Mouse (Mus musculus) heart, embryonic 11.5 days (tissue): ENCODE results near the gene Atp8a1. TPM values are rescaled to one million over a fixed set of nuclear protein-coding genes. Genes with fewer than 3 reads are reported as not detected.

ENCODE experiments used
- ATAC-seq: fragments of 200-750 bp; cut with Nextera tagmentation; replicated peaks from 2 replicates; pipeline ENCODE4 v1.8.0; 2017; ENCODE audit warnings: moderate library complexity; ENCODE audit not compliant: insufficient number of reproducible peaks, low FRiP score, low TSS enrichment
- H3K27ac ChIP-seq: fragments of 300-500 bp; sonication (generic); 2 replicates; pipeline ENCODE4 v1.5.1; 2014; ENCODE audit warnings: mild to moderate bottlenecking, low read depth, low read length
- H3K27me3 ChIP-seq: fragments of 300-500 bp; sonication (generic); 2 replicates; pipeline ENCODE4 v1.6.1; 2014; ENCODE audit warnings: mild to moderate bottlenecking, low read length, mixed read lengths; ENCODE audit not compliant: control insufficient read depth, insufficient read depth
- H3K36me3 ChIP-seq: fragments of 300-500 bp; sonication (generic); 2 replicates; pipeline ENCODE4 v1.6.1; 2014; ENCODE audit warnings: mild to moderate bottlenecking, low read length, moderate library complexity, mixed read lengths; ENCODE audit not compliant: control insufficient read depth, insufficient read depth
- H3K4me1 ChIP-seq: fragments of 300-500 bp; sonication (generic); 2 replicates; pipeline ENCODE4 v1.6.1; 2014; ENCODE audit warnings: low read length; ENCODE audit not compliant: control insufficient read depth, insufficient read depth
- H3K4me2 ChIP-seq: fragments of 300-500 bp; sonication (generic); 2 replicates; pipeline ENCODE4 v1.6.1; 2014; ENCODE audit warnings: mild to moderate bottlenecking, moderate library complexity
- H3K4me3 ChIP-seq: fragments of 300-500 bp; sonication (generic); 2 replicates; pipeline ENCODE4 v1.5.1; 2014; ENCODE audit warnings: low read depth, low read length
- H3K9ac ChIP-seq: fragments of 300-500 bp; sonication (generic); 2 replicates; pipeline ENCODE4 v1.6.1; 2014; ENCODE audit warnings: mild to moderate bottlenecking, low read depth, low read length, moderate library complexity
- H3K9me3 ChIP-seq: fragments of 300-500 bp; sonication (generic); replicated peaks from 2 replicates; pipeline ENCODE4 v1.6.1; 2016; ENCODE audit warnings: low read length; ENCODE audit not compliant: control insufficient read depth
- WGBS: fragments of 180-500 bp; shearing (Covaris S2); extraction: QIAGEN DNeasy Blood & Tissue Kit; methylation state at CpG from one replicate; pipeline ENCODE4 v1.1.7; 2014; ENCODE audit not compliant: insufficient replicate concordance; 5-methylcytosine and 5-hydroxymethylcytosine counted together
- polyA plus RNA-seq: library from polyadenylated mRNA; unstranded; fragments of >200 nt; fragmentation: Nextera tagmentation; extraction: Ambion mirVana; gene quantifications from 2 replicates; pipeline ENCODE4 v1.2.1, GENCODE M21; 2014

Atp8a1 gene
- polyA plus RNA-seq, 1 experiment from 2014 or later, result 25.1 TPM

GRCm38 (mm10) chr5:67764798-67765197 is 82.4 kb downstream of the Atp8a1 start:
- 93% methylated on average over 3 of the region's 3 CpGs for WGBS
- no peak overlapping the region for H3K27ac ChIP-seq

GRCm38 (mm10) chr5:67758126-67758525 is 89.1 kb downstream of the Atp8a1 start:
- H3K27ac ChIP-seq, result no peak overlapping the region
- no peaks in the 10 kb centered on the region for H3K36me3 ChIP-seq
- 0 out of 2 replicates have a peak, but pooled peaks cover 2% of the 10 kb centered on the region for H3K4me1 ChIP-seq
- 85% methylated on average over 6 of the region's 6 CpGs for WGBS
- no peaks in the 10 kb centered on the region for H3K27me3 ChIP-seq
- ATAC-seq, result no peak
- H3K4me2 ChIP-seq, result no peak overlapping the region
- H3K4me3 ChIP-seq, result no peak overlapping the region
- H3K9me3 ChIP-seq, result no peaks in the 10 kb centered on the region
- H3K9ac ChIP-seq, result no peak overlapping the region

More at GRCm38 (mm10) chr5:67764798-67765197, 82.4 kb downstream of the Atp8a1 start:
- H3K4me1 ChIP-seq, result 0 out of 2 replicates have a peak, but pooled peaks cover 2% of the 10 kb centered on the region
- no peaks in the 10 kb centered on the region for H3K36me3 ChIP-seq
- H3K4me2 ChIP-seq, result no peak overlapping the region
- H3K9ac ChIP-seq, result no peak overlapping the region
- H3K4me3 ChIP-seq, result no peak overlapping the region
- no peaks in the 10 kb centered on the region for H3K9me3 ChIP-seq
- no peaks in the 10 kb centered on the region for H3K27me3 ChIP-seq
- no peak for ATAC-seq

DNA sequence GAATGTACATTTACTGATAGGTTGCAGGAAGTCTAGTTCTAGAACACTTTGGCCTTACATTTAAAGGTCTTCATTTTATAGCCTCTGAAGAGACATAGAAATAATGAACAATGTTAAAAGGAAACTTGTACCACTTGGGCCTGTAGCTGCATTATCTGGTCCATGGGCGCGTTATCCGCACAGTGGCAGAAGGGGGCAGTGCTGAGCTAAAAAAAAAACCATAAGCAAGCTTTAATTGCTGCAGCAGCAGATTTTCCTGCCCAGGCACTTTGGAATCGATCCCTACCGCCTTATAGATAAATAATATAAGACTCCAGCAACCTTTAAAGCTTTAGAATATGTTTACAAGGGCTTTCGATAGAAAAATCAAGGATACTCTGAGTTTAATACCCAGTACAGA is 91.1 kb downstream of the Atp8a1 start:
- no peak for ATAC-seq
- Histone ChIP-seq H3K4me1 (0 out of 2 replicates have a peak, but pooled peaks cover 2% of the 10 kb centered on the region), H3K9ac (no peak overlapping the region), H3K36me3 (no peaks in the 10 kb centered on the region), H3K9me3 (no peaks in the 10 kb centered on the region), H3K27me3 (no peaks in the 10 kb centered on the region), H3K27ac (no peak overlapping the region), H3K4me3 (no peak overlapping the region), H3K4me2 (no peak overlapping the region)
- 21% methylated on average over 6 of the region's 6 CpGs for WGBS

DNA sequence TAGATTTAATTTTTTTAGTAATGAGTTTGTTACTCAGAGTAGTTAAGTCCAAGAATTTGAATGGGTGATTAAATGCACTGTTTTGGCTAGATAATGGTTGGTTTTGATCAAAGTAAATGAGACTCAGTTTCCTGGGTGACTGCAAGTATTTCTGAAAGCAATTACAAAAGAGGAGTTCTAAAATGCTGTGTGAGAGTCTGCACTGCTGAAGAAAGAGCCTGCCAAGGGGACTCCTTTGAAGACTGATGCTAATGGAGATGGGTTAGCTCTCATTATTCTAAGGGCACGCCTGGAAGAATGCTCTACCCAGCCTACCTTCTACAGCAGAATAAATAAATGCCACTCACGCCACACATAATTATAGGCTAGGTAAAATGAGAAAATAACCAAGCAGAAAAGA is 94.2 kb downstream of the Atp8a1 start:
- H3K27ac ChIP-seq, result no peak overlapping the region
- no peak overlapping the region for H3K9ac ChIP-seq
- no peaks in the 10 kb centered on the region for H3K4me1 ChIP-seq
- no peak overlapping the region for H3K4me2 ChIP-seq
- H3K27me3 ChIP-seq, result no peaks in the 10 kb centered on the region
- no peak overlapping the region for H3K4me3 ChIP-seq
- no peaks in the 10 kb centered on the region for H3K9me3 ChIP-seq
- peaks cover under 1% of the 10 kb centered on the region; the same call in 1 of the 2 replicates for H3K36me3 ChIP-seq
- WGBS, result 66% methylated on average over 2 of the region's 2 CpGs
- no peak for ATAC-seq

- no peak overlapping the region for H3K27ac ChIP-seq
- H3K4me1 ChIP-seq, result no peaks in the 10 kb centered on the region
- H3K27me3 ChIP-seq, result no peaks in the 10 kb centered on the region
- ATAC-seq, result no peak
- H3K4me3 ChIP-seq, result no peak overlapping the region
- no peaks in the 10 kb centered on the region for H3K9me3 ChIP-seq
- WGBS, result 80% methylated on average over 10 of the region's 10 CpGs
- H3K4me2 ChIP-seq, result no peak overlapping the region
- H3K9ac ChIP-seq, result no peak overlapping the region
- H3K36me3 ChIP-seq, result peaks cover 5% of the 10 kb centered on the region; the same call in 1 of the 2 replicates
Measured at GRCm38 (mm10) chr5:67752629-67753028, 94.6 kb downstream of the Atp8a1 start.

- Histone ChIP-seq H3K9ac (no peak overlapping the region), H3K9me3 (no peaks in the 10 kb centered on the region), H3K4me2 (no peak overlapping the region), H3K4me3 (no peak overlapping the region), H3K36me3 (peaks cover 5% of the 10 kb centered on the region; the same call in 1 of the 2 replicates), H3K4me1 (no peaks in the 10 kb centered on the region), H3K27me3 (no peaks in the 10 kb centered on the region), H3K27ac (no peak overlapping the region)
- WGBS, result 58% methylated on average over 3 of the region's 3 CpGs
- no peak for ATAC-seq
Measured at GRCm38 (mm10) chr5:67752007-67752406, 95.2 kb downstream of the Atp8a1 start.

- H3K4me1 ChIP-seq, result no peaks in the 10 kb centered on the region
- H3K9me3 ChIP-seq, result no peaks in the 10 kb centered on the region
- H3K4me3 ChIP-seq, result no peak overlapping the region
- no peak overlapping the region for H3K27ac ChIP-seq
- H3K27me3 ChIP-seq, result no peaks in the 10 kb centered on the region
- H3K9ac ChIP-seq, result no peak overlapping the region
- ATAC-seq, result no peak
- no peak overlapping the region for H3K4me2 ChIP-seq
- no peaks in the 10 kb centered on the region for H3K36me3 ChIP-seq
- 86% methylated on average over 3 of the region's 3 CpGs for WGBS
Measured at GRCm38 (mm10) chr5:67739261-67739660, 108.0 kb downstream of the Atp8a1 start.

DNA sequence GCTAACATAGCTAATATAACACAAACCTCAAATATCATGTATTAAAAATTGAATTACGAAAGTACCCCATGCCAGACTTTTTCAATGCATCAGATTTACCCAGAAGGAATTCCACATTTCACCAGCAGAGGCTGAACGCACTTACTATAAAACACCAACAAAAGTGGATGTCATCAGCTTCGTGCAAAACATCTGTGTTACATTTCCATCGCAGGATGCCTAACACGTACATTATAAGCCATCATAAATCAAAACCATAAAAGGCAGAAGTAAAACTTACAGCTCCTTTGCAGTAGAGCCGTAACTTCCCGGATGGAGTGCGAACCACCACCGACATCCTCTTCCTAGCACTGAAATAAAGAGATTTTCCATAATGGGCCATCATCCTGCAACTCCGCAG is 109.1 kb downstream of the Atp8a1 start:
- no peaks in the 10 kb centered on the region for H3K36me3 ChIP-seq
- H3K4me2 ChIP-seq, result no peak overlapping the region
- no peaks in the 10 kb centered on the region for H3K9me3 ChIP-seq
- H3K27ac ChIP-seq, result no peak overlapping the region
- H3K27me3 ChIP-seq, result no peaks in the 10 kb centered on the region
- ATAC-seq, result no peak
- H3K9ac ChIP-seq, result no peak overlapping the region
- H3K4me3 ChIP-seq, result no peak overlapping the region
- no peaks in the 10 kb centered on the region for H3K4me1 ChIP-seq
- WGBS, result 91% methylated on average over 10 of the region's 10 CpGs

GRCm38 (mm10) chr5:67735771-67736170 is 111.5 kb downstream of the Atp8a1 start:
- Histone ChIP-seq H3K9ac (no peak overlapping the region), H3K27me3 (no peaks in the 10 kb centered on the region), H3K9me3 (no peaks in the 10 kb centered on the region), H3K4me3 (no peak overlapping the region), H3K4me2 (no peak overlapping the region), H3K27ac (no peak overlapping the region), H3K4me1 (no peaks in the 10 kb centered on the region), H3K36me3 (no peaks in the 10 kb centered on the region)
- 93% methylated on average over 1 of the region's 1 CpGs for WGBS
- ATAC-seq, result no peak
